Mouse (Mus musculus) lung, adult 18-20 months (tissue): ENCODE measurements around the gene Sinhcaf.
"Not testable (repeated sequence)": the region's sequence is repeated elsewhere in the genome, so short reads cannot be mapped to it uniquely, and the experiment has no call there.

Experiments used
- DNase-seq, 2 experiments: peaks; one replicate each; pipeline ENCODE4 v3.0.0; 2022; ENCODE audit warnings: mixed read lengths in 2 of 2

Sinhcaf gene

GRCm38 (mm10) chr6:148945509-148946408, 508 bp downstream of the Sinhcaf start:
- DNase-seq: peak; percentile 17 to 21

- DNase-seq: peak; percentile 74 to 77
Measured at GRCm38 (mm10) chr6:148944767-148945508, 1.3 kb downstream of the Sinhcaf start.

- DNase-seq: peak in 1 of 2 experiments; percentile 20
Measured at GRCm38 (mm10) chr6:148944344-148944766, 1.9 kb downstream of the Sinhcaf start.

GRCm38 (mm10) chr6:148943695-148944094, 2.6 kb downstream of the Sinhcaf start:
- no peak for DNase-seq

- DNase-seq: no peak
Measured at GRCm38 (mm10) chr6:148942406-148942805, 3.9 kb downstream of the Sinhcaf start.

GRCm38 (mm10) chr6:148941880-148942279, 4.4 kb downstream of the Sinhcaf start:
- DNase-seq: no peak

GRCm38 (mm10) chr6:148940383-148940782, 5.9 kb downstream of the Sinhcaf start:
- DNase-seq: not testable (repeated sequence)

- DNase-seq: no peak
Measured at GRCm38 (mm10) chr6:148937693-148938092, 8.6 kb downstream of the Sinhcaf start.

- no peak for DNase-seq
Measured at GRCm38 (mm10) chr6:148934961-148935590, 11.2 kb downstream of the Sinhcaf start.

GRCm38 (mm10) chr6:148931281-148931680, 15.0 kb downstream of the Sinhcaf start:
- DNase-seq: no peak

- DNase-seq: no peak
Measured at GRCm38 (mm10) chr6:148918841-148919398, 27.3 kb downstream of the Sinhcaf start.

GRCm38 (mm10) chr6:148917672-148918071, 28.6 kb downstream of the Sinhcaf start:
- DNase-seq: no peak

- no peak for DNase-seq
Measured at GRCm38 (mm10) chr6:148916817-148917216, 29.4 kb downstream of the Sinhcaf start.

GRCm38 (mm10) chr6:148913938-148914337, 32.3 kb downstream of the Sinhcaf start:
- peak; percentile 20 to 45 for DNase-seq

GRCm38 (mm10) chr6:148911906-148912305, 34.4 kb downstream of the Sinhcaf start:
- not testable (repeated sequence) for DNase-seq

GRCm38 (mm10) chr6:148906958-148907357, 39.3 kb downstream of the Sinhcaf start:
- no peak for DNase-seq

GRCm38 (mm10) chr6:148902728-148903127, 43.5 kb downstream of the Sinhcaf start:
- no peak for DNase-seq

- no peak for DNase-seq
Measured at GRCm38 (mm10) chr6:148896507-148896851, 49.8 kb downstream of the Sinhcaf start.

- peak; percentile 89 to 91 for DNase-seq
Measured at GRCm38 (mm10) chr6:148895773-148896506, 50.3 kb downstream of the Sinhcaf start, which contains the start of gene Caprin2. Caprin2 (minus strand) TSS chr6:148896237.

- DNase-seq: no peak
Measured at GRCm38 (mm10) chr6:148894888-148895772, 51.1 kb downstream of the Sinhcaf start.

GRCm38 (mm10) chr6:148873911-148874310, 72.4 kb downstream of the Sinhcaf start:
- no peak for DNase-seq
